Mouse (Mus musculus) kidney, postnatal 25 days (tissue): ENCODE results near the gene Gm20431.

ENCODE experiments used
- DNase-seq, 2 experiments: peaks; one replicate each; pipeline ENCODE4 v3.0.0; 2021; ENCODE audit warnings: mixed read lengths in 2 of 2

The Gm20431 gene

DNA sequence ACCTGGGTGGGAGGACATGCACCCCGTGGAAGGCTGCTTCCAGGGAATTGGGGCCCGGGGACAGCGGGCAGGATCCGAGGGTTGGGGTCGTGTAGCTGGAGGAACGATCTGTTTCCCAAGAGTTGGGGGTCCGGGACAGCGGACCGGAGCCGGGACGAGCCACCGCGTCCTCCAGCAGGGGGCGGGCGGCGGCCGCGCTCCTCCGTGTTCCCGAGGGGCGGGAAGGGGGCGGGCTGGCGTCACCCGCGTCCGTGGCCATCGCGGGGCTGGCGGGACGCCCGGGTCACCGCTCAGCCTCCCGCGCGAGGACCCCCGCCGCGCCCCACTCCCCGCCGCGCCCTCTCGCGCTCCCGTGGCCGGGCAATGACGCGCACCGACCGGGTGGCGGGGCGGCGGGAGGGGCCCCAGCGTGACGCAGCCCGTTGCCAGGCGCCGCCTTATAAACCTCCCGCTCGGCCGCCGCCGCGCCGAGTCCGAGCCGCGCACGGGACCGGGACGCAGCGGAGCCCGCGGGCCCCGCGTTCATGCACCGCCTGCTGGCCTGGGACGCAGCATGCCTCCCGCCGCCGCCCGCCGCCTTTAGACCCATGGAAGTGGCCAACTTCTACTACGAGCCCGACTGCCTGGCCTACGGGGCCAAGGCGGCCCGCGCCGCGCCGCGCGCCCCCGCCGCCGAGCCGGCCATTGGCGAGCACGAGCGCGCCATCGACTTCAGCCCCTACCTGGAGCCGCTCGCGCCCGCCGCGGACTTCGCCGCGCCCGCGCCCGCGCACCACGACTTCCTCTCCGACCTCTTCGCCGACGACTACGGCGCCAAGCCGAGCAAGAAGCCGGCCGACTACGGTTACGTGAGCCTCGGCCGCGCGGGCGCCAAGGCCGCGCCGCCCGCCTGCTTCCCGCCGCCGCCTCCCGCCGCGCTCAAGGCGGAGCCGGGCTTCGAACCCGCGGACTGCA is 27.5 kb upstream of the Gm20431 start, which contains the start of gene Cebpb:
Gene Cebpb, plus strand, starts transcription at position 418 of the 954 bp plus-strand sequence.
- DNase-seq, result peak; percentile 84 to 93

DNA sequence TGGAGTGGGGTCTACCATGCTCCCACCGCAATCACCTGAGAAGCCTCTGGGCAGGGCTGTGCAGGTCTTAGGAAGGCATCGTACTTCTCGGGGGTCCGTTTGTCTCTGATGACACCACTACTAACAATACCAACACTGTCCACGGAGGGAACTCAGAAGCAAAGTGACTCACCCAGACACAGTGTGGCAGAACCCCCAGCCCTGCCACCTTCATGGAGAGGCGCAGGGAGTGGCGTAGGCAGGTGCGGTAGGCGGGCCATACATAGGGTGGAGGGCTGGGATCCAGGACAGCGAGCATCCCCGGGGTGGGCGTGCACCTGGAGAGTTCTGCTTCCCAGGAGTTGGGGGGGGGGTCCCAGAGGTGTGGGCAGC is 26.8 kb upstream of the Gm20431 start:
- DNase-seq, result no peak

DNA sequence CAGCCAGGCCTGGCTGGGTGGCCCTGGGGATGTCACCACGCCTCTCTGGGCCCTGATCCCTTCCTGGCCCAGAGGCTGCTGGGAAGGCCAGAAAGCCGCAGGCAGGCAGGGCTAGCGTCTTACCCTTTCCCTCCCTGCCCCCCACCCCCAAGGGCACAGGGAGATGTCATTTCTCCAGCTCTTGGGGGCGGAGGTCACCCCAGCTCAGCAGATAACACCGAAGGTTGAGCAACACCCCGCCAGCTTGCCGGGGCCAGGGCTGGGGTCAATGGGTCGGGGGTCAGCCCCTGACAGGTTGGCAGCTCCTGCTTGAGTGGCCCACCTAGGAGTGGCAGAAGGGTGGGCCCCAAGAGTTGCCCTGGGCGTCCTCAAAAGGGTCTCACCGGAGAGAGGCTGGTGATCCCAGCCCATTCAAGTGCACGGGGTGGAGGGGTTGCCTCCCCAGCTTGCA is 26.4 kb upstream of the Gm20431 start:
- peak in 1 of 2 experiments; percentile 69 for DNase-seq

DNA sequence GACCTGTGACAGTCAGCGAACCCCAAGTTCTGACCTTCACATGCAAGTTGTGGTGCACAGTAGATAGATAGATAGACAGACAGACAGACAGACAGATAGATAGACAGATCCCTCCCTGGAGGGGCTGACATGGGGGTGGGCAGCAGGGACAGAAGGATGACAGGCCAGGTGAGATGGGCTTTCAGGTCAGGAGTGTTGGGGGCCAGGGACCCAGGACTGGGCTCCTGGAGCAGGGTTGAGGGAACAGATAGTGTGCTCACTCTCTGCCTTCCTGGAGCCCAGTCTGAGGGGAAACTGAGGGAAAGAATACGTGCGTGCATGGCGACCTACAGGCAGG is 25.9 kb upstream of the Gm20431 start:
- no peak for DNase-seq

DNA sequence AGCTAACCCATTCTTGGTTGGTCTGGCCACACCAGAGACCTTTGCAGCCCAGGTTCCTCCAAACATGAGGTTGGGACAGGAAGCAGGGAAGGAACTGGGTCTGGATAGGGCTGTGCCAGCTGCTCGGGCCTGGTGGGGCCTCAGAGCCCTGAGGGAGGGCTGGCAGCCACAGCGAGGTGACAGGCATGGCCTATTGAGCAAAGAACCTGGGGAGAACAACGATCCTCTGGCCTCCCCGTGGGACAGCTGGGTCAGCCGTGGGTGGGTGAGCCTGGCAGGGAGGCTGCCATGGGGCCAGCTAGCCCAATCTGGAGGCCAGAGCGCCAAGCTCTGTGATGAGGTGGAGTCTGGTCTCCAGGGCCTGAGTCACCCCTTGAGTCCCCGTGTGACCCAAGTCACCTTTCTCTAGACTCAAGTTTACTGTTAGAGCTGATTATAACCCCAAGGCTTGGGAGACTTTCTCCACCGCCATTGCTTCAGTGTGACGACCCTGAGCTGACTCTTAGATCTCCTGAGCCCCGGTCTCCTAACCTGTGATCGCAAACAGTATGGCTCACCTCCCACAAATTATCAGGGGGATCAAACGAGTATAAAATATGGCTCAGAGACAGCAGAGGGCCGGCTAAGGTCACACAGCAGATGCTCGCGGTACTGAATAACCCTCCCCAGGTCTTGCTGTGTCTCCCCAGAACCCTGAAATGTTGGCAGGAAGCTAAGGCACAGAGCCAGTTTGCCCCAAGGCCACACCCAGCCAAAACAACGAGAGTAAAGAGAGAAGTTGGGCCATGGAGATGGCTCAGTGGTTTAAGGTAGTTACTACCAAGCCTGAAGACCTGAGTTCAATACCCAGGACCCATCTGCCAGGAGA is 25.3 kb upstream of the Gm20431 start:
- DNase-seq, result no peak

DNA sequence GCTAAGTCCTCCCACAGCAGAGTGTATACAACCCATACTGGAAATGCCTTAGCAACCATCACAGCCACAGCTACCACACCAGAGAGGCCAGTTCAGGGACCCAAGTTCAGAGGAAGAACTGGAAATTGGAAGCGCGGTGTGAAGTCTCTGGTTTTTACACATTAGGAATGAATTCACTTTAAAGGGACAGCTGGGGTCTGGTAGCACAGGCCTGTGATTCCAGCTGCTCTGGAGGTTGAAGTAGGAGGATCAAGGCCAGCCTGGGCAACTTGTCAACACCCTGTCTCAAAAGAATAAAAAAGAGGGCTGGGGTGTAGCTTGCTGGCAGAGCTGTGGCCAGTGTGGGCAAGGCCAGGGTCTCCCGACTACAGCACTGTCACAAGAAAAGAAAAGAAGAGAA is 24.6 kb upstream of the Gm20431 start:
- DNase-seq, result no peak

DNA sequence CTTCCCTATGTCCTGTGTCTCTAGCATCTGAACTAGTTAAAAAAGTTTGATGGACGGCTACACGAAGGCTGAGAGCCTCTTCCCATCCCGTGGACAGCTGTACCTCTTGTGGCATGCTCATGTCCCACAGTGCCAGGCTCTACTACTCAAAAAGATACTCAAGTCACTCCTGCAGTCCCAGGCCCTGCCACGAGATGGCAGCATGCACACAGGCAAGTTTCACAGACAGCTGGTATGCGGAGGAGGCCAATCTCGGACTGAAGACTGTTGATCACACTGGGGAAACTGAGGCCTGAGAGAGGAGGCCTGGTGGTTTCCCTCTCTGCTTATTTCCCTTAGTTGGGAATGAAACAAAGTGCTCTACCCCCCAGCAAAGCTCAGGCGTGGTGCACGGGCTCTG is 23.8 kb upstream of the Gm20431 start:
- DNase-seq, result peak; percentile 92 to 99

DNA sequence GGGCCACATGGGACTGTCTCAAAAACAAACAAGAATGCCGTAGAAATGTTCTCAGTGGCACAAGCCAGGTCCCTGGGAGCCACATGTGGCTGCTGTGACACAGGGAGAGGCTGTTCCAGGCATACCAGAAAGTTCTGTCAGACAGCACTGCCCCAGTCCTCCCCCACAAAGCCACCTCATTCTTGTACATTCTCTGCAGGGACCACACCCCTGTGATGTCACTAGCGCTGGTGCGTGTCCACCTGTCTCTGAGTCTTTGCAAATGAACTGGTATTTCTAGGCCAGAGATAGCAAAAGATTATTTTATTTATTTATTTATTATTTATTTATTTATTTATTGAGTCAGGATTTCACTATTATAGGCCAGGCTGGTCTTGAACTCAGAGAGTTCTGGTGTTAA is 22.4 kb upstream of the Gm20431 start:
- DNase-seq, result peak in 1 of 2 experiments; percentile 52

DNA sequence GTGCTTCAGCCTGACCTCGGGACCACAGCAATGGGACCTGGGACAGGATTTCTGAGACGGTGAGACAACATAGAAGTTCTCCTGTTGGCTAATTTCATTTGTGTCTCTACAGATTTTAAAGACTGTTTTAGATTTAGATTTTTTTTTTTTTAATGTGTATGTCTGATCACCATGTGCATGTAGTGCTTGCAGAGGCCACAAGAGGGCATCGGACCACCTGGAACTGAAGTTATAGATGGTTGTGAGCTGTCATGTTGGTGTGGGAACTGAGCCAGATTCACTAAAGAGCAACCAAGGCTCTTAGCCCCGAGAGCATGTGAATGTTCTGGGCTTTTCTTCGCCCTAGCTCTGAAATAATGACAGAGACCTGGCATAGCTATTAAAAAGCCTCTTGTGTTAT is 19.4 kb upstream of the Gm20431 start:
- DNase-seq, result peak in 1 of 2 experiments; percentile 82

DNA sequence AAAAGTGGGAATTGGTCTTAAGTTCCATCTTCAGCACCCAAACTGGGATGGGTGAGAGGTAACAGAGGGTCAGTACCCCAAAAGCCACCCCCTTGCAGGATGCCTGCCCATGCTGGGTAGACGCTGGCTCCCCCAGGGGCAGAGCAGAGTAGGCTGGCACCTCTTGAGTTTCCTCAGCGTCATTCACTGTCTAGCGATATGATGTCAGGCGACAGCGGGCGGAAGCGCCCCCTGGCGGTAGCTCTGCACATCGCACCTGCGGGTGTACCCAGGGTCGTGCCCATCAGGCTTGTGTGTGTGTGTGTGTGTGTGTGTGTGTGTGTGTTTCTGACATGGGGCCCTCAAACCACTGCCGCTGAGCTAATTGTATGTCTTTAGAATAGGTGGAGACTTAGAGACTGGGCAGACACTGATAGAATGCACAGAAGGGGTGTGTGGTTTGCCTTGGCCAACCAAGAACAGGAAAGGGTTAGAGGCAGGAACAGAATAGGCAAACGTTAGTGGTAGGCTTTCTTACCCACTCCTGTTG is 18.7 kb upstream of the Gm20431 start:
- peak; percentile 84 to 87 for DNase-seq

DNA sequence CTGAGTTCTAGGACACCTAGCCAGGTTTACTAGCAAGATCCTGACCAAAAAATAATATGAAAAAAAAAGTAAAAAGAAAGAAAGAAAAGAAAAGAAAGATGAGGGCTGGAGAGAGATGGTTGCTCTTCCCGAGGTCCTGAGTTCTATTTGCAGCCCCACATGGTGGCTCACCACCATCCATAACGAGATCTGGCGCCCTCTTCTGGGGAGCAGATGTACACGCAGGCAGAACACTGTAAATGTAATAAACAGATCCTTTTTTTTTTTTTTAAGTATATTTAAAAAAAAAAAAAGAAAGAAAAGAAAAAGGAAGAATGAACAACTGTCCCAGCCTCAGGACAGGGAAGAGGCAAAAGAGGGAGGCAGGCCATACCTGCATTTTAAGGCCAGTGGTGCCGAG is 17.3 kb upstream of the Gm20431 start:
- DNase-seq, result no peak

DNA sequence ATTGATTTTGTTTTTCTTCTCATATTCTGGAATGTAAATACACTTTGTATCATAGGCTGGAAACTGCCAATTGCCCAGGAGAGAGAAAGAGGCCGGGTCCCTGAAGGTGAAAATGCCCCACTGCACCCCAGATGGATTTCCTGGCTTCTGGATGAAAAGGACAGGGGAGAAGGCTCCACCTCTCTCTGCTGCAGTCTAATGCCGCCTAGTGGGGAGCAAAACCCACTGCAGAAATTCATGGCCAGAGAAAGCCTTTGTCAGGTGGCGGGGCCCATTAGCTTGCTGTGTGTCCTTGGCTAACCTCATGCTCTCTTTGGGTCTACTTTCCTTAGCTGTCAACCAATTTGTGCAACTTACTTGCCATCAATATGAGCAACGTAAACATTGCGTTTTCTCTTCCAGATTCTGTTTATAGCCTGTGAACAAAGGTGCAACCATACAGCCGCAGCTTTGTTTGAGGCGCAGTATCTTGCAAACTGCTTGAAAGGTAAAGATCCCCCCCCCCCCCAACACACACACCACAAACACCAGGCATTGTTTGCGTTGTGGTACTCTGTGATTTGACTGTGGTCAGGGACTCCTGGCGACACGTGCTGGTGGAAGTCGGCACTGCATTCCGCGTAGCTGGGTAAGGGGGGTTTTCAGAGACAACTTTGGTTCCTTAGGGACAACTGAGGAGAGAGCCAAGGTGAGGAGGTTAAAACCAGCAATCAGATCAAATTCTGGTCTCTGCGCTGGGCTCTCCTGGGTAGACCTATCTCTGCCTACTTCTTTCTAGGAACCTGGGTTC is 14.0 kb upstream of the Gm20431 start:
- DNase-seq, result peak; percentile 54 to 77

DNA sequence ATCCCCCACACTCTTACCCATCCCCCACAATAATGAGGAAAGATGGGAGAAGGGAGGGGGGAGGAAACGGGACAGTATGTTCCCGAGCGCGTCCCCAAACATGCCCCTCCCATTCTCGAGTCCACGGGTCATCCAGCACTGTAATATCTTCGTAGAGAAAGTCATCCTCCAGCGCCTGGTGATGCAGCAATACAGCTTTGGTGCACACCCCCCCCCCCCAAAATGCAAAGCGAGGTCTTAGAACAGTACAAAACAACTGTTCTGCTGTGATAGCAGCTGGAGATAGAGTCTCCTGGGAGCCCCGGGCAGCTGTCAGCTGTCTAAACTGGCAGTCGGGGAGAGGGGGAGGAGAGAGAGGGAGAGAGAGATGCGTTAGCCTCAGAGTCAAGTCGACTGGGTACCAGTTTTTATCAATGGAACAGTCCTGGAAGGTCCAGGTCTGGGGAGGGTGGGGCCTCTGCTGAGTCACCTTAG is 11.0 kb upstream of the Gm20431 start:
- peak in 1 of 2 experiments; percentile 40 for DNase-seq

DNA sequence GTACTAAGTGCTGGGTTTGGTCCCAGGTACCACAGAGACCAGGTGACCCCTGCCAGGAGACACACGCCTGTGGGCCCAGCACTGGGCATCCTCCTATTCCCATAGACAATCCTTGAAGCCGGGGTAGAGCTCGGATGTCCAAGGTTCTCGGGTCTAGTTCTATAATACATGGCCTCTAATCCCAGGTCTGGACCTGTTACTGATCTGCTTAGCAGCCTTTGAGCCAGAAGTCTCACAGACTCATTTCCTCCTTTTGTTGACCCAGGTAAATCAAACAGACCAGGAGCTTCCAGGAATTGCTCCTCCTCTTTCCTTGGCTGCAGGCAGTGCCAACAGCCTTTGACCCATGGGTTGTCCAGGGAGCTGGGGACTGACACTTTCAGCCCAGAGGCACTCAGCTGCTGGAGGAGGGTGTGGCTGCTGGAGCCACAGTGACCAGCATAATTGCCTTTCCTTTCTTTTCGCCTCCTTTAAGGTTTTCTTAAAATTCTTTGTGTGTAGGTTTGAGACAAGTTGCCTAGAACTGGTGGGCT is 9.9 kb upstream of the Gm20431 start:
- DNase-seq, result peak; percentile 67 to 91

DNA sequence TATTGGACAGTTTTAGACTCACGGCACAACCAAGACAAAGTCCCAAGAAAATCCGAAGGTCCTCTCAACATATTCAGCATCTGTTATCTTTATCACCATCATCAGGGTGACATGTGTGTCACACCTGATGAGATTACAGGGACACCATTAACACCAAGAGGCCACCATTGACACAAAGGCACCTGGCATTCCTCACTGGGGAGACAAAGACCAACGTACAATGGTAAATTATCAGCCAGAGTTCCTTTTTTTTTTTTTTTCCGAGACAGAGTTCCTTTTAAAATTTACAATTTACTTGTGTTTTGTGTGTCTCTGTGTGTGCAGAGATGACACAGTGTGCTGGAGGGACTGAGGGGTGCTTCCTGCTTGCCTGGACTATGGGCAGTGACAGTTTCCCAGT is 8.1 kb upstream of the Gm20431 start:
- DNase-seq, result no peak

DNA sequence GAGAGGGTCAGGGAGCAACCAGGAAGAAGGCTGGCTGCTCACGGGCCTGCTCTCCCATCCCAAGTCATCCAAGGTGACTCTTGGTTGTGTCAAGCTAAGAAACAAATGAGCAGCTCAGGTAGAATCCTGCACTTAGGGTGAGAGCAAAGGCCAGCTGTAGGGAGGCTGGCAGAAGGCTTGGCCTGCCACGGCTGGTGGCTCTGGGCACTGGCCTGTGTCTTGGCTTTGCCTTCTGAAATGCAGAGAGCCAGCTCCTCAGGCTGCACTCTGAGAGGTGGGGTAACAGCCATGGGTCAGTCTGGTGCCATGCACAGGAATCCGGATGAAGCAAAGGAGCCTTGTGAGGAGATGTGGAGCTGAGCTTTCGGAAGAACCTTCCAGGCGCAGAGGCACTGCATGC is 7.1 kb upstream of the Gm20431 start:
- peak; percentile 64 to 90 for DNase-seq

DNA sequence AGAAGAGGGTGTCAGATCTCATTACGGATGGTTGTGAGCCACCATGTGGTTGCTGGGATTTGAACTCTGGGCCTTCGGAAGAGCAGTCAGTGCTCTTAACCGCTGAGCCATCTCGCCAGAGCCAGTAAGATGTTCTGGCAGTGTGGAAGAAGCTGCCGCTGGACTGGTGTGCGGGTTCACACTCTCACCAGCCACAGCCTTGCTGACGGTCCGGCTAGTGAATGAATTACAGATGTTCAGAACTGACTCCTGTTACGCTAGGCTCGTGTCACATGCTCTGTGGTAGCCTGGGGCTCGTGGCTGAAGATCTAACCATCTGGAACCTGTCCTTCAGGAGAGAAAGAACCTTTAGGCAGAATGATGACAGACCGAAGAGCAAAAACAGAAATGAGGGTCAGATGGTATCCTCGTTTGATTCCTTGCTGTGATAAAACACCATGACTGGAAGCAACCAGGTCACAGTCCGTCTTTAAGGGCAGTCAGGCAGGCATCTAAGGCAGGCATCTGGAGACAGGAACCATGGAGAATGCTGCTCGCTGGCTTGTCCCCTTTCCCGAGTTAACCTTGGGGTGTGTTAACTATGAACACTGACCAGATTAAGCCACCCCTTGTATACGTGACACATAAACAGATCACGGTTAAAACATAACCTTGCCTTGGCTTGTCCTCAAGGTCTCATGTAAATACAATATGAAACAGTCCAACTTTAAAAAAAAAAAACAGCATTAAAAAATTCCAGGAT is 4.8 kb upstream of the Gm20431 start:
- DNase-seq, result peak; percentile 80 to 93

DNA sequence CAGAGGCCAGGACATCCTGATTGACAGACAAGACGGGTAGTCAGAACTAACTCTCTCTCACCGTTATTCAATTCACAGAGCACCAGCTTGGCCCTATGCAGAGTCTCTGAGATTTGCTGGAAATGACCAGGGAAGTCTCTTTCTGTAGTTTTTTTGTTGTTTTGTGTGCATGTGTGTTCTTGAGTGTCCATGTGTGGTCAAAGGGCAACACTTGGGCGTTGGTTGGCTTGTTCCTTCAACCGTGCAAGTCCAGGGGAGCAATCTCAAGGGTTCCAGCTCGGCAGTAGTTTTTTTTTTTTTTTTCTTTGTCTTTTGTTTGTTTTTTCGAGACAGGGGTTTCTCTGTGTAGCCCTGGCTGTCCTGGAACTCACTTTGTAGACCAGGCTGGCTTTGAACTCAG is 1.4 kb upstream of the Gm20431 start:
- peak; percentile 58 to 81 for DNase-seq

DNA sequence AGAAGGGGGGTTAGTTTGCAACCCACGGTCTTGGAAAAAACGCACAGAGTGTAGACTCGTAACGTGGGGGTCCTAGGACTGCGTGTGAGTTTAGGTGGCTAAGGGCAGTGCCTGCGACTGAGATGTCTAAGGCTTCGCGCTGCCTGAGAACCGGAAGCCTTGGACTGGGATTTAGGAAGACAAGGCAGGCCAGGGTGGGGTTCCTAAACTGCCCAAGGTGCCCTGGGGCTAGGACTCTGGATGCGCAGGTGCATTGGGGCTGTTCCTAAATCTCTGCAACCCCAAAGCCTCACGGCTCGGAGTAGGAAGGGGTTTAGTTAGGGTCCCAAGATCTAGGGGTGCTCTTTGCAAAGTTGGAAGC is 705 bp downstream of the Gm20431 start:
- DNase-seq, result no peak

DNA sequence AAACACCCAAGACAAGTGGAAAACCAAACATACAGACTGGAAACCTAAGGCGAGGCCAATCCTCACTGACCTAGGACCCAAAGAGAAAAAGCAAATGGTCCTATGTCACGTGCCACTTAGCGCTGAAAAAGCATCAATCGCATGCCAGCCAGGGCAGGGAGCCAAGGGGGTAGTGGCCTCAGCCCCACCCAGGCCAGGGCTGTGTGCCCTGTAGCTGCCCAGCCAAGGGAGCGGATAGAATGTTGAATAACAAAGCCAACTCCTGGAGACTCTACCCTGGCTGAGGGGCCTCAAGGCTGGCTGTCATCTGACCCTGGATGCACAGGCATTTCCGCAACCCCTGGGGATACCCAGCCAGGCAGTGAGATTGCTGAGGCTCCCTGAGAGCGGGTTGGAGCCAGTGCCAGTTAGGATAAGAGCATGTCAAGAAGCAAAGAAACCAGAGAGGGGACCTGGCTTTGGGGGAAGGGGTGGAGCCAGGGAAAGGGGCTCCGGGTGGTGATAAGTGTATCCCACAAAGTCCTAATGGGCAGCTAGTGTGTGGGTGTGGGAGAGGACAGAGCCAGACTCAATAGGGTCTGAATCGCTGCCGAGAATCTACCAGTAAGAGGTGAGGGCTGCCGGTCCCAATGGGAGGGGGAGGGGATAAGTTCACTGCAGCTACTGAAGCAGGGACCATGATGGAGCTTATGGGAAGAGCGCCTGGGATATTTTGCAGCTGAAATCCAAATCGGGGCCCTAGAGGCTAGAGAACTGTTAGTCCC is 1.3 kb downstream of the Gm20431 start:
- peak; percentile 95 to 96 for DNase-seq
